Mouse (Mus musculus) hindbrain, embryonic 14.5 days (tissue): ENCODE data around the gene Mfsd4b3. TPM values are rescaled to one million over a fixed set of nuclear protein-coding genes. Genes with fewer than 3 reads are reported as not detected.

ENCODE experiments used
- ATAC-seq: fragments of 200-750 bp; cut with Nextera tagmentation; 2 replicates; pipeline ENCODE4 v1.8.0; 2017; ENCODE audit warnings: moderate number of reproducible peaks, mild to moderate bottlenecking, moderate TSS enrichment, moderate library complexity; ENCODE audit not compliant: low FRiP score
- DNase-seq: peaks from one replicate; pipeline ENCODE4 v3.0.0-alpha.2; 2015; ENCODE audit warnings: low spot score
- H3K27ac ChIP-seq: fragments of 300-500 bp; sonication (generic); 2 replicates; pipeline ENCODE4 v1.5.1; 2014; ENCODE audit warnings: mild to moderate bottlenecking, moderate library complexity
- H3K27me3 ChIP-seq: fragments of 300-500 bp; sonication (generic); 2 replicates; pipeline ENCODE4 v1.6.1; 2014; ENCODE audit warnings: mild to moderate bottlenecking, low read length, mixed read lengths; ENCODE audit not compliant: control insufficient read depth, insufficient read depth
- H3K36me3 ChIP-seq: fragments of 300-500 bp; sonication (generic); replicated peaks from 2 replicates; pipeline ENCODE4 v1.6.1; 2014; ENCODE audit not compliant: control insufficient read depth, insufficient read depth
- H3K4me1 ChIP-seq: fragments of 300-500 bp; sonication (generic); replicated peaks from 2 replicates; pipeline ENCODE4 v1.6.1; 2014; ENCODE audit warnings: antibody characterized with exemption, low read length, mixed read lengths; ENCODE audit not compliant: control insufficient read depth, insufficient read depth
- H3K4me2 ChIP-seq: fragments of 300-500 bp; sonication (generic); replicated peaks from 2 replicates; pipeline ENCODE4 v1.6.1; 2014; ENCODE audit warnings: mild to moderate bottlenecking, moderate library complexity
- H3K4me3 ChIP-seq: fragments of 300-500 bp; sonication (generic); replicated peaks from 2 replicates; pipeline ENCODE4 v1.5.1; 2014; ENCODE audit warnings: mild to moderate bottlenecking, low read length
- H3K9ac ChIP-seq: fragments of 300-500 bp; sonication (generic); 2 replicates; pipeline ENCODE4 v1.6.1; 2014
- H3K9me3 ChIP-seq: fragments of 300-500 bp; sonication (generic); 2 replicates; pipeline ENCODE4 v1.6.1; 2016; ENCODE audit warnings: low read length; ENCODE audit not compliant: control insufficient read depth
- WGBS: fragments of 180-500 bp; shearing (Covaris S2); extraction: QIAGEN DNeasy Blood & Tissue Kit; methylation state at CpG from one replicate; pipeline ENCODE4 v1.1.7; 2014; 5-methylcytosine and 5-hydroxymethylcytosine counted together
- polyA plus RNA-seq: library from polyadenylated mRNA; unstranded; fragments of >200 nt; fragmentation: Nextera tagmentation; extraction: Ambion mirVana; gene quantifications from 2 replicates; pipeline ENCODE4 v1.2.1, GENCODE M21; 2014

The Mfsd4b3 gene
- polyA plus RNA-seq, 1 experiment from 2014 or later = 0.31 TPM

GRCm38 (mm10) chr10:39904191-39904590 lies 55.8 kb downstream of the Mfsd4b3 start:
- Histone ChIP-seq H3K4me2 (no peak overlapping the region), H3K27ac (no peak overlapping the region), H3K27me3 (no peaks in the 10 kb centered on the region), H3K36me3 (no peaks in the 10 kb centered on the region), H3K9me3 (no peaks in the 10 kb centered on the region), H3K4me1 (0 out of 2 replicates have a peak, but pooled peaks cover 5% of the 10 kb centered on the region), H3K9ac (no peak overlapping the region), H3K4me3 (no peak overlapping the region)
- WGBS = 83% methylated on average over 3 of the region's 3 CpGs
- ATAC-seq (no peak), DNase-seq (no peak)

- peak; percentile 92 for DNase-seq
- Histone ChIP-seq H3K36me3 (no peaks in the 10 kb centered on the region; the same call in 1 of the 2 replicates), H3K4me3 (peak within 1 kb of the TSS; percentile 82), H3K4me1 (peaks cover 12% of the 10 kb centered on the region), H3K9ac (peak within 1 kb of the TSS; percentile 95), H3K27me3 (no peaks in the 10 kb centered on the region), H3K4me2 (peak within 1 kb of the TSS; percentile 93), H3K9me3 (no peaks in the 10 kb centered on the region), H3K27ac (peak within 1 kb of the TSS; percentile 88)
- ATAC-seq = peak; percentile 99
- WGBS = under 1% methylated on average over 41 of the region's 41 CpGs
Measured at GRCm38 (mm10) chr10:39898874-39899371, 61.0 kb downstream of the Mfsd4b3 start, which contains the start of gene Mfsd4b4. Mfsd4b4 (minus strand) TSS chr10:39899238.

Other genes starting within 250 kb of the Mfsd4b3 start
- gene Rev3l, start 228.0 kb downstream of the Mfsd4b3 start, polyA plus RNA-seq = 60.9 and 62.1 TPM in 2 replicates
- gene Mfsd4b4, start 60.9 kb downstream of the Mfsd4b3 start, polyA plus RNA-seq = 3.7 and 4.4 TPM in 2 replicates
- not detected in 2 replicates for gene Mfsd4b2, start 33.2 kb downstream of the Mfsd4b3 start, polyA plus RNA-seq
- 0.08 TPM in 1 of 2 replicates, not detected in the other for gene Mfsd4b5, start 26.5 kb upstream of the Mfsd4b3 start, polyA plus RNA-seq
- gene Mfsd4b1, start 65.1 kb upstream of the Mfsd4b3 start, polyA plus RNA-seq = 0.65 and 1.1 TPM in 2 replicates
- 9.7 and 16.9 TPM in 2 replicates for gene Slc16a10, start 182.1 kb upstream of the Mfsd4b3 start, polyA plus RNA-seq